Mouse (Mus musculus) forebrain, embryonic 12.5 days (tissue): ENCODE measurements around the gene Dhx32. TPM values are rescaled to one million over a fixed set of nuclear protein-coding genes. Genes with fewer than 3 reads are reported as not detected.

Experiments used
- ATAC-seq: fragments of 200-750 bp; cut with Nextera tagmentation; 2 replicates; pipeline ENCODE4 v1.8.0; 2017; ENCODE audit warnings: moderate TSS enrichment; ENCODE audit not compliant: low FRiP score
- H3K27ac ChIP-seq: fragments of 300-500 bp; sonication (generic); 2 replicates; pipeline ENCODE4 v1.5.1; 2016; ENCODE audit warnings: mild to moderate bottlenecking
- H3K27me3 ChIP-seq: fragments of 300-500 bp; sonication (generic); 2 replicates; pipeline ENCODE4 v1.6.1; 2016; ENCODE audit warnings: mild to moderate bottlenecking
- H3K36me3 ChIP-seq: fragments of 300-500 bp; sonication (generic); replicated peaks from 2 replicates; pipeline ENCODE4 v1.6.1; 2016; ENCODE audit warnings: mild to moderate bottlenecking
- H3K4me1 ChIP-seq: fragments of 300-500 bp; sonication (generic); 2 replicates; pipeline ENCODE4 v1.6.1; 2016
- H3K4me2 ChIP-seq: fragments of 300-500 bp; sonication (generic); 2 replicates; pipeline ENCODE4 v1.6.1; 2016; ENCODE audit warnings: mild to moderate bottlenecking, moderate library complexity
- H3K4me3 ChIP-seq: fragments of 300-500 bp; sonication (generic); replicated peaks from 2 replicates; pipeline ENCODE4 v1.5.1; 2016; ENCODE audit warnings: mild to moderate bottlenecking
- H3K9ac ChIP-seq: fragments of 300-500 bp; sonication (generic); 2 replicates; pipeline ENCODE4 v1.6.1; 2016; ENCODE audit warnings: mild to moderate bottlenecking
- H3K9me3 ChIP-seq: fragments of 300-500 bp; sonication (generic); 2 replicates; pipeline ENCODE4 v1.6.1; 2016
- WGBS: fragments of 180-500 bp; shearing (Covaris S2); methylation state at CpG from one replicate; pipeline ENCODE4 v1.1.7; 2016; 5-methylcytosine and 5-hydroxymethylcytosine counted together
- polyA plus RNA-seq: library from polyadenylated mRNA; unstranded; fragments of >200 nt; fragmentation: Nextera tagmentation; extraction: Ambion mirVana; gene quantifications from 2 replicates; pipeline ENCODE4 v1.2.1, GENCODE M21; 2016

Gene Dhx32
- polyA plus RNA-seq, 1 experiment from 2014 or later = 55.7 TPM

- H3K4me1 ChIP-seq = no peaks in the 10 kb centered on the region
- no peak overlapping the region for H3K9ac ChIP-seq
- no peak overlapping the region for H3K4me3 ChIP-seq
- H3K4me2 ChIP-seq = no peak overlapping the region
- 51% methylated on average over 1 of the region's 1 CpGs for WGBS
- no peaks in the 10 kb centered on the region for H3K36me3 ChIP-seq
- no peaks in the 10 kb centered on the region for H3K9me3 ChIP-seq
- H3K27ac ChIP-seq = no peak overlapping the region
- ATAC-seq = no peak
- H3K27me3 ChIP-seq = no peaks in the 10 kb centered on the region
These were observed 10.2 kb upstream of the Dhx32 start for GRCm38 (mm10) chr7:133792771-133793170.

DNA sequence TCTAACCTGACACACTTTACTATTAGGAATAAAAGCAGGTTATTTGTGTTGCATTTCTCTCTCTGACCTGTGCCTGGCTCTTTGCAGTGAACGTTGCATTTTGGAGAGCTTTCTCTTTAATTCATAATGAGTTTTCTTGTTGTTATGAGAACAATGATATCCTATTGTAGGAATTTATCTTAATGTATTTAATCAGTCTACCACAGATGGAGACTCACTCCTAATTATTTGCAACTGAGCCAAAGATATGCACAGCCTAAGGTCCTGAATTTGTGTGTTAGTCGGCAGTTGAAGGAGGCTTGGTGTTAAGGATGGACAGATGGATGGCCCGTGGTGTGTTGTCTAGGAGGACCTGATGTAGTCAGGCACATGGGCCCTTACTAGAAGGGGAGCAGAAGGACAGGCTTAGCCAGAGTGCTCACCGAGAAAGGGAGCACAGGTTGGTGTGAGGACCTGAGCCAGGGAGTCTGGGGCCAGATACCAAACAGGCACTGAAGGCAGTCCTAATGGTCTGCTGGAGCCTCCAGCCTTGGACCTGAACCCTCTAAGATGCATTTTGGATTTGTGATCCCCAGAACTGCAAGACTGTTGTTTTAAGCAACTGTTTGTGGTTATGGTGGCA, 8.2 kb upstream of the Dhx32 start:
- 88% methylated on average over 4 of the region's 4 CpGs for WGBS
- no peak overlapping the region for H3K27ac ChIP-seq
- H3K9ac ChIP-seq = no peak overlapping the region
- no peak overlapping the region for H3K4me2 ChIP-seq
- H3K27me3 ChIP-seq = no peaks in the 10 kb centered on the region
- no peak for ATAC-seq
- no peaks in the 10 kb centered on the region for H3K4me1 ChIP-seq
- H3K4me3 ChIP-seq = no peak overlapping the region
- H3K9me3 ChIP-seq = no peaks in the 10 kb centered on the region
- no peaks in the 10 kb centered on the region for H3K36me3 ChIP-seq

- Histone ChIP-seq H3K36me3 (no peaks in the 10 kb centered on the region), H3K4me3 (no peak overlapping the region), H3K4me1 (no peaks in the 10 kb centered on the region), H3K4me2 (no peak overlapping the region), H3K27ac (no peak overlapping the region), H3K9me3 (no peaks in the 10 kb centered on the region), H3K9ac (no peak overlapping the region), H3K27me3 (no peaks in the 10 kb centered on the region)
- ATAC-seq = no peak
- 79% methylated on average over 4 of the region's 4 CpGs for WGBS
These were observed 7.6 kb upstream of the Dhx32 start for GRCm38 (mm10) chr7:133790171-133790570.

GRCm38 (mm10) chr7:133788147-133788546, 5.6 kb upstream of the Dhx32 start:
- no peak overlapping the region for H3K4me2 ChIP-seq
- WGBS = 84% methylated on average over 3 of the region's 3 CpGs
- no peaks in the 10 kb centered on the region for H3K27me3 ChIP-seq
- no peak overlapping the region for H3K4me3 ChIP-seq
- H3K36me3 ChIP-seq = no peaks in the 10 kb centered on the region
- no peaks in the 10 kb centered on the region for H3K4me1 ChIP-seq
- H3K9me3 ChIP-seq = no peaks in the 10 kb centered on the region
- ATAC-seq = no peak
- H3K27ac ChIP-seq = no peak overlapping the region
- no peak overlapping the region for H3K9ac ChIP-seq

DNA sequence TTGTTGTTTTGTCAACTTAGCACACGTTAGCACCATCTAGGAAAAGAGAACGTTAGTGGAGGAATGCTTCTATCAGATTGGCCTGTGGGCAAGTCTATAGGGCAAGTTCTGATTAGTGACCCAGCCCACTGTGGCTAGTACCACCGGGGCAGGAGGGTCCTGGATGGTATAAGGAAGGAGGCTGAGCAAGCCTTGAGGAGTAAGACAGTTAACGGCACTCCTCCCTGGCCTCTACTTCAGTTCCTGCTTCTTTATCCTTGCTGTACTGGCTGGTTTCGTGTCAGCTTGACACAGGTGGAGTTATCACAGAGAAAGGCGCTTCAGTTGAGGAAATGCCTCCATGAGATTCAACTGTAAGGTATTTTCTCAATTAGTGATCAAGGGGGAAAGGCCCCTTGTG, 5.0 kb upstream of the Dhx32 start:
- Histone ChIP-seq H3K9me3 (no peaks in the 10 kb centered on the region), H3K27me3 (no peaks in the 10 kb centered on the region), H3K27ac (no peak overlapping the region), H3K9ac (no peak overlapping the region), H3K4me2 (no peak overlapping the region), H3K4me1 (peaks cover 4% of the 10 kb centered on the region; the same call in 1 of the 2 replicates), H3K4me3 (no peak overlapping the region), H3K36me3 (no peaks in the 10 kb centered on the region)
- 79% methylated on average over 6 of the region's 6 CpGs for WGBS
- ATAC-seq = no peak

GRCm38 (mm10) chr7:133781991-133782390, 535 bp downstream of the Dhx32 start:
- no peak overlapping the region for H3K4me3 ChIP-seq
- H3K9me3 ChIP-seq = no peaks in the 10 kb centered on the region
- H3K4me1 ChIP-seq = peaks cover 5% of the 10 kb centered on the region; the same call in 1 of the 2 replicates
- H3K27me3 ChIP-seq = no peaks in the 10 kb centered on the region
- no peak overlapping the region for H3K27ac ChIP-seq
- WGBS = 77% methylated on average over 6 of the region's 6 CpGs
- no peak overlapping the region for H3K4me2 ChIP-seq
- no peaks in the 10 kb centered on the region for H3K36me3 ChIP-seq
- H3K9ac ChIP-seq = no peak overlapping the region
- ATAC-seq = no peak

DNA sequence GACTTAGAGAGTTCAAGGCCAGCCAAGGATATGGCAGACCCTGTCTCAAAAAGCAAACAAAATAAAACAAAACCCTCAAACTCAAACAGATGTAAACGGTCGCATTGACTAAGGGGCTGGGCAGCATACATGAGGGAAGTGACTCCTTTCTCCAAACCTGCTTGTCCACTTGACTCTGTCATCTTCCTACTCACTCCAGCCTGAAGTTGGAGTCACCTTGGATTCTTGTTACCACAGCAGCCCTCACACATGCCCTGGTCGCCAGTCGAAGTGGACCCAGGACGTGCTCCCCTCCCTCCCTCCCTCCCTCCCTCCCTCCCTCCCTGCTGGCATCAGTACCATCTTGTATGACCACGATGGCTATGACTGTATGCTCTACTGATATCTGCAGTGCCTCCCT, 943 bp downstream of the Dhx32 start:
- Histone ChIP-seq H3K4me3 (no peak overlapping the region), H3K9ac (no peak overlapping the region), H3K36me3 (no peaks in the 10 kb centered on the region), H3K27ac (no peak overlapping the region), H3K4me2 (no peak overlapping the region), H3K27me3 (no peaks in the 10 kb centered on the region), H3K4me1 (peaks cover 5% of the 10 kb centered on the region; the same call in 1 of the 2 replicates), H3K9me3 (no peaks in the 10 kb centered on the region)
- WGBS = 73% methylated on average over 6 of the region's 6 CpGs
- no peak for ATAC-seq

- H3K36me3 ChIP-seq = no peaks in the 10 kb centered on the region
- H3K4me3 ChIP-seq = peak within 1 kb of the TSS; percentile 86
- H3K4me1 ChIP-seq = peaks cover 15% of the 10 kb centered on the region
- peak within 1 kb of the TSS; percentile 85 for H3K4me2 ChIP-seq
- H3K27ac ChIP-seq = 0 out of 2 replicates have a peak within 1 kb of the TSS, but pooled peaks have one; percentile 63
- no peaks in the 10 kb centered on the region for H3K27me3 ChIP-seq
- WGBS = under 1% methylated on average over 45 of the region's 45 CpGs
- H3K9me3 ChIP-seq = no peaks in the 10 kb centered on the region
- H3K9ac ChIP-seq = peak within 1 kb of the TSS; percentile 86
- peak; percentile 92 for ATAC-seq
These were observed 5.9 kb downstream of the Dhx32 start, which contains the start of gene Fank1 for GRCm38 (mm10) chr7:133776626-133776996. Gene Fank1, plus strand, starts transcription at chr7:133776861.

DNA sequence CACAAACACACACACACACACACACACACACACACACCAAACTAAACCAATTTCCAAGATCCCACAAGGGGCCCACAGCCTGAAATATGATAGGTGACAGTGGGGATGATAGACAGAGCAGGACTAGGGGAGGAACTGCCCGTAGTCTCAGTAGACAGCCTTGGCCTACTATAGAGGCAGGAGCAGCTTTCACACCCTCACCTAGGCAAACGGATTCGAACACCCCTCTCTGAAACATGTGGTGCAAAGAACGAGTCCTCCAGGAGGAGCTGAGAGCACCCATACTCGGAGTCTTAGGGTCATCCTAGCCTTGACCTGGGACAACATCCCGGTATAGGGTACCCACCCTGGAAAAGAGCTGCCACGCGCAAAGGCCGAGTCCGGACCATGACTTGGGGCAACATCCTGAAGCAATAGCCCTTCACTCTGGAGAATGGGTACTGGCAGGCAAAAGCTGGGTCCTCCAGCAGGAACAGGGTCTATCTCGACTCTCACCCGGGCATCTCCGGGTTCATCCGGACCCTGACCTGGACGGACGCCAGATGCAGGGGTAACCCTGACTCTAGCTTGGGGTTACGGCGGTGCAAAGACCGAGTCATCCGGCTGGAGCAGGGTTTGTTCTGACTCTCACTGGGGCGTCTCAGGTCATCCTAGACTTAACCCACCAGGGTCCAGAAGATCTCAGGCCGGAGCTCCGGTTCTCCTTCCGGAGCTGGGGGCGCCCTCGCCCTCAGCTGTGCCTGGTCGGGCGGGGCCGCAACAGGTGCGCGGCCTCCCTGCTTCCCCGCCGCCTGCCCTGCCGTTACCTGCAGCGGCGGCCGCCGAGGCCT, 6.5 kb downstream of the Dhx32 start:
- Histone ChIP-seq H3K4me3 (peak overlapping the region; percentile 86), H3K36me3 (no peaks in the 10 kb centered on the region), H3K4me2 (peak overlapping the region; percentile 85), H3K4me1 (peaks cover 15% of the 10 kb centered on the region), H3K27me3 (no peaks in the 10 kb centered on the region), H3K27ac (0 out of 2 replicates have a peak overlapping the region, but pooled peaks have one; percentile 63), H3K9me3 (no peaks in the 10 kb centered on the region), H3K9ac (peak overlapping the region; percentile 86)
- WGBS = 3% methylated on average over 38 of the region's 38 CpGs
- peak; percentile 37; the same call in 1 of the 2 replicates for ATAC-seq

GRCm38 (mm10) chr7:133775179-133775578, 7.3 kb downstream of the Dhx32 start:
- H3K4me3 ChIP-seq = no peak overlapping the region

GRCm38 (mm10) chr7:133768517-133768916, 14.0 kb downstream of the Dhx32 start:
- 81% methylated on average over 5 of the region's 5 CpGs for WGBS
- Histone ChIP-seq H3K9ac (no peak overlapping the region), H3K4me1 (peaks cover 18% of the 10 kb centered on the region), H3K27me3 (no peaks in the 10 kb centered on the region), H3K4me3 (no peak overlapping the region), H3K27ac (no peak overlapping the region), H3K36me3 (no peaks in the 10 kb centered on the region), H3K4me2 (no peak overlapping the region), H3K9me3 (no peaks in the 10 kb centered on the region)
- ATAC-seq = no peak

More at GRCm38 (mm10) chr7:133775179-133775578, 7.3 kb downstream of the Dhx32 start:
- H3K27ac ChIP-seq = no peak overlapping the region
- no peak overlapping the region for H3K9ac ChIP-seq
- ATAC-seq = no peak
- peak overlapping the region; percentile 85 for H3K4me2 ChIP-seq
- no peaks in the 10 kb centered on the region for H3K27me3 ChIP-seq
- no peaks in the 10 kb centered on the region for H3K36me3 ChIP-seq
- no peaks in the 10 kb centered on the region for H3K9me3 ChIP-seq
- WGBS = 73% methylated on average over 5 of the region's 5 CpGs
- peaks cover 15% of the 10 kb centered on the region for H3K4me1 ChIP-seq

DNA sequence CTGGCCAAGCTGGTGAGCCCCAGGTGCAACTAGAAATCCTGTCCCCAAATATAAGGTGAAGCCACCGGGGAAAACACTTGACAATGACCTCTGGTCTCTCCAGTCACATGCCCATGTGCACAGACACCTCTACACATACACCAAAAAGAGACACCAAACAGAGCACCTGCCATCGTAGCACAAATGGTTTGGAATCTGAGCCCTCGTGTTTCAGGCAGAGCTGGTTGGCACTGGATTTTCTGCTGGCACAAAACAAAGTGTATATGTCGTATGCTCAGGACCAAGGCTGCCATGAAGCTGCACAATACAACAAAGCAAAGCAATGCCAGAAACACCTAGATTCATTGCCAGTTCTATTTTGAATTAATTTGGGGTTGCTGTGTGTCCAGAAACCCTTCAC, 14.5 kb downstream of the Dhx32 start:
- H3K9ac ChIP-seq = no peak overlapping the region
- peaks cover 18% of the 10 kb centered on the region for H3K4me1 ChIP-seq
- no peak overlapping the region for H3K4me3 ChIP-seq
- no peaks in the 10 kb centered on the region for H3K27me3 ChIP-seq
- H3K36me3 ChIP-seq = no peaks in the 10 kb centered on the region
- no peaks in the 10 kb centered on the region for H3K9me3 ChIP-seq
- no peak for ATAC-seq
- 84% methylated on average over 4 of the region's 4 CpGs for WGBS
- H3K4me2 ChIP-seq = no peak overlapping the region
- H3K27ac ChIP-seq = no peak overlapping the region
